Mouse (Mus musculus) testis, adult 10 weeks (tissue): ENCODE measurements around the gene March7. TPM values are rescaled to one million over a fixed set of nuclear protein-coding genes. Genes with fewer than 3 reads are reported as not detected.

ENCODE experiments used
- polyA plus RNA-seq: library from polyadenylated mRNA; stranded (reverse); fragments of 350-450 nt; fragmentation: Illumina TruSeq; extraction: RNeasy Lipid Tissue Mini Kit (QIAGEN cat#74804); gene quantifications from one replicate; pipeline ENCODE4 v1.2.3, GENCODE M21; 2014; ENCODE audit warnings: low read depth, low replicate concordance

Gene March7
- polyA plus RNA-seq = 184 TPM

GRCm38 (mm10) chr2:60209703-60210651 lies at the start of gene March7, which contains the start of gene Baz2b:
TSS of gene March7 (plus strand) at chr2:60209887.
TSS of gene Baz2b (minus strand) at chr2:60209839.

GRCm38 (mm10) chr2:60284467-60284821 lies 74.8 kb downstream of the March7 start, which contains the start of gene Cd302:
TSS of gene Cd302 (minus strand) at chr2:60284488.

Other genes starting within 250 kb of the March7 start
- 80.0 TPM for gene Baz2b, start within 50 bp of the March7 start, polyA plus RNA-seq
- 36.9 TPM for gene Cd302, start 74.6 kb downstream of the March7 start, polyA plus RNA-seq
- gene Ly75, start 173.4 kb downstream of the March7 start, polyA plus RNA-seq = 0.70 TPM